Mouse (Mus musculus): ENCODE results near the gene Gm8265.
"Not testable (repeated sequence)": the region's sequence is repeated elsewhere in the genome, so short reads cannot be mapped to it uniquely, and the experiment has no call there.

Gm8265 gene

GRCm38 (mm10) chr14:5632928-5633327 lies at the start of gene Gm8265:
TSS of gene Gm8265 (minus strand) at chr14:5633028.
- not testable (repeated sequence) for H3K36me3 ChIP-seq (ENCODE audit: insufficient read depth, low read length); H3K4me3 ChIP-seq (replicated peaks; ENCODE audit: low read length); H3K27me3 ChIP-seq (ENCODE audit: insufficient read depth, low read length); H3K4me1 ChIP-seq (replicated peaks; ENCODE audit: low read depth, low read length); H3K9me3 ChIP-seq (ENCODE audit: low read length)

Measured in E14TG2a.4 (cell line).